Mouse (Mus musculus) left cerebral cortex, postnatal 25 days (tissue): ENCODE data around the gene Nek9. TPM values are rescaled to one million over a fixed set of nuclear protein-coding genes. Genes with fewer than 3 reads are reported as not detected.
"Not testable (repeated sequence)": the region's sequence is repeated elsewhere in the genome, so short reads cannot be mapped to it uniquely, and the experiment has no call there.

Experiments used
- DNase-seq, 2 experiments: peaks; one replicate each; pipeline ENCODE4 v3.0.0; 2022; ENCODE audit warnings: low spot score in 2 of 2, mixed read lengths in 1 of 2
- intact Hi-C: fragments of 180-260 bp; cut with DNase I; formaldehyde crosslinking; loops from one replicate; pipeline ENCODE4 v1.15.1; 2025
- total RNA-seq, 2 experiments: library from RNA; stranded (reverse); gene quantifications; 2 replicates each; pipeline ENCODE4 v1.2.3; 2021

Nek9 gene
- total RNA-seq, 2 experiments from 2014 or later = 27.8 to 29.6 TPM

- intact Hi-C loops = no loop called here
- no peak for DNase-seq
These were observed 42.2 kb downstream of the Nek9 start for GRCm38 (mm10) chr12:85296915-85297314.

- intact Hi-C loops = no loop called here
- DNase-seq = no peak
These were observed 43.7 kb downstream of the Nek9 start for GRCm38 (mm10) chr12:85295506-85295905.

GRCm38 (mm10) chr12:85292906-85293305 is 46.3 kb downstream of the Nek9 start:
- intact Hi-C loops = no loop called here
- DNase-seq = no peak

- intact Hi-C loops = no loop called here
- DNase-seq = no peak
These were observed 46.9 kb downstream of the Nek9 start for GRCm38 (mm10) chr12:85292288-85292687.

GRCm38 (mm10) chr12:85291541-85291940 is 47.6 kb downstream of the Nek9 start:
- no peak for DNase-seq
- intact Hi-C loops = no loop called here

- DNase-seq = no peak
- intact Hi-C loops = no loop called here
These were observed 48.5 kb downstream of the Nek9 start for GRCm38 (mm10) chr12:85290633-85291032.

- DNase-seq = peak in 1 of 2 experiments; percentile 27
- intact Hi-C loops = loop anchor here (5.0 kb wide), 1 partner anchor 147 kb away; no protein-coding TSS in a partner anchor
These were observed 49.8 kb downstream of the Nek9 start for GRCm38 (mm10) chr12:85289157-85290000.

- peak; percentile 80 to 87 for DNase-seq
- intact Hi-C loops = loop anchor here (5.0 kb wide), 1 partner anchor 146 kb away; no protein-coding TSS in a partner anchor
These were observed 50.5 kb downstream of the Nek9 start, which contains the start of gene Zc2hc1c for GRCm38 (mm10) chr12:85288486-85289156. TSS of gene Zc2hc1c (plus strand) at chr12:85288591.

- DNase-seq = no peak
- intact Hi-C loops = loop anchor here (5.0 kb wide), 1 partner anchor 146 kb away; no protein-coding TSS in a partner anchor
These were observed 51.2 kb downstream of the Nek9 start, which contains the start of gene Acyp1 for GRCm38 (mm10) chr12:85287809-85288485. TSS of gene Acyp1 (minus strand) at chr12:85288438.

- intact Hi-C loops = loop anchor here (5.0 kb wide), 1 partner anchor 145 kb away; no protein-coding TSS in a partner anchor
- DNase-seq = no peak
These were observed 52.2 kb downstream of the Nek9 start for GRCm38 (mm10) chr12:85286941-85287340.

- DNase-seq = no peak
- intact Hi-C loops = loop anchor here (5.0 kb wide), 1 partner anchor 143 kb away; no protein-coding TSS in a partner anchor
These were observed 54.2 kb downstream of the Nek9 start for GRCm38 (mm10) chr12:85284996-85285395.

GRCm38 (mm10) chr12:85284331-85284730 is 54.8 kb downstream of the Nek9 start:
- DNase-seq = no peak
- intact Hi-C loops = no loop called here

- intact Hi-C loops, DNase-seq: not testable (repeated sequence)
These were observed 57.4 kb downstream of the Nek9 start for GRCm38 (mm10) chr12:85281756-85282155.

GRCm38 (mm10) chr12:85280845-85281651 is 58.1 kb downstream of the Nek9 start:
- DNase-seq = no peak
- intact Hi-C loops = no loop called here

GRCm38 (mm10) chr12:85280105-85280844 is 58.9 kb downstream of the Nek9 start:
- intact Hi-C loops = no loop called here
- DNase-seq = peak; percentile 95 to 99

- no peak for DNase-seq
- intact Hi-C loops = no loop called here
These were observed 59.6 kb downstream of the Nek9 start for GRCm38 (mm10) chr12:85279396-85280080.

GRCm38 (mm10) chr12:85278919-85279318 is 60.2 kb downstream of the Nek9 start:
- DNase-seq = no peak
- intact Hi-C loops = no loop called here

- intact Hi-C loops = no loop called here
- no peak for DNase-seq
These were observed 62.9 kb downstream of the Nek9 start for GRCm38 (mm10) chr12:85276273-85276672.
